Mouse (Mus musculus): Measurements from ENCODE around the gene Ssbp3. TPM values are rescaled to one million over a fixed set of nuclear protein-coding genes. Genes with fewer than 3 reads are reported as not detected.

The Ssbp3 gene
- total and polyA plus RNA-seq, 3 experiments = 30.5 to 242 (median 116) TPM

DNA sequence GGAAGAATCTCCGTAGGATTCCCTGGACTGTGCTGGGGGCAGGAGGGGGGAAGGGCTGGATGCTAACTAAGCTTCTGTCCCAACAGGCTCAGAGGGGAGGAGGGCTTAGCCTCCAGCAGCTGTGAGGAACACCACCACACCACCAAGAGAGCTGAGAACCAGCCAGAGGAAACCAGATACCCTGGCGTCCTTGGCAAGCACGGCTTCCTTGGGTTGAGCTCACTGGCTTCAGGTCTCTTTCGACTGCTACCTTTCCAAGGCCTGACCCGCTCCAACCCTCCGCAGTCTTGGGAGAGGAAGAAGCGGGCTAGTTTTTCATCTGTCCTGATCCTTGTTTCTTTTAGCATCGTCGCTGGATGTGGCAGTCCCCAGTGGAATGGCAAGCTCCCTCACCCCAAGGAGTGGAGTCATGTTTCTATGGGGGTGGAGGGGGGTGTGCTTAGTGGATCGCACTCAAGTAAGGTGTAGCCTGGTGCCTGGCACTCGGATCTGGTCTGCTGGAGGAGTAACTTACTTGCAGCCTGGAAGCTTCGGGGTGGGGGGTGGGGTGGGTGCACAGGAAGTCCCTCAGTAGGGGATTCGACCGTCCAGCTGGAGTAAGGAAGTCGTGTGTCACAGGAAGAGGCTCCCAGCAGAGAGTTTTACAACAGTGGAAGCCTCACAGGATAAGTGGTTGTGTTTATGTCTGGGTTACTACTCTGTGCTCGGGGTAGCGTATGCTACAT lies 2.6 kb upstream of the Ssbp3 start:
- no peaks in the 10 kb centered on the region for H3K27me3 ChIP-seq (ENCODE audit: control insufficient read depth in 1 of 2, insufficient read depth in 2 of 2, low read length in 2 of 2)
- H3K79me2 ChIP-seq (ENCODE audit: control insufficient read depth, insufficient read depth, low read length, poor library complexity) = peaks cover 20% of the 10 kb centered on the region
- H3K4me1 ChIP-seq (ENCODE audit: control insufficient read depth in 1 of 2, insufficient read depth in 2 of 2, low read length in 2 of 2) = peaks cover under 1 to 18% of the 10 kb centered on the region in 2 experiments; a peak in 3 of 4 replicates
- TF ChIP-seq SMC3 (IDR thresholded peaks at IDR 0.05; ENCODE audit: low read depth, low read length) = no peak
- TF ChIP-seq HCFC1 (IDR thresholded peaks at IDR 0.05; ENCODE audit: low read depth, low read length) = no peak; the same call in 1 of the 2 replicates
- TF ChIP-seq MEF2A (IDR thresholded peaks at IDR 0.05; ENCODE audit: extremely low read depth, insufficient replicate concordance, low read depth, low read length, poor library complexity, severe bottlenecking) = no peak
- no peak for TF ChIP-seq TCF12 (IDR thresholded peaks at IDR 0.05; ENCODE audit: low read depth, low read length)
- no peak for TF ChIP-seq GATA1 (IDR thresholded peaks at IDR 0.05; ENCODE audit: low read depth, low read length)
- TF ChIP-seq RAD21 (IDR thresholded peaks at IDR 0.05; ENCODE audit: low read depth, low read length) = no peak
- TF ChIP-seq POLR2A (IDR thresholded peaks at IDR 0.05; ENCODE audit: control insufficient read depth in 1 of 2, insufficient read depth in 1 of 2, low read depth in 1 of 2, low read length in 2 of 2, poor library complexity in 1 of 2) = peak in 1 of 2 experiments; percentile 21; a peak in 1 of 4 replicates
- no peak; the same call in 1 of the 2 replicates for TF ChIP-seq KAT2A (conservative IDR thresholded peaks at IDR 0.05; ENCODE audit: low read depth, low read length)
- no peak for TF ChIP-seq MAX (IDR thresholded peaks at IDR 0.05; ENCODE audit: low read length)
- peak; percentile 37; the same call in 1 of the 2 replicates for TF ChIP-seq MXI1 (IDR thresholded peaks at IDR 0.05; ENCODE audit: low read depth, low read length)
- no peak for TF ChIP-seq ZKSCAN1 (IDR thresholded peaks at IDR 0.05; ENCODE audit: low read depth, low read length)
- TF ChIP-seq CHD2 (IDR thresholded peaks at IDR 0.05; ENCODE audit: low read length) = no peak
- no peak for TF ChIP-seq USF2 (IDR thresholded peaks at IDR 0.05; ENCODE audit: borderline replicate concordance in 1 of 2, insufficient read depth in 1 of 2, low read depth in 1 of 2, low read length in 2 of 2)
- 0 out of 2 replicates have a peak, but pooled peaks have one; percentile 28 for TF ChIP-seq MAZ (IDR thresholded peaks at IDR 0.05; ENCODE audit: low read depth, low read length)
- peak; percentile 45; the same call in 1 of the 2 replicates for TF ChIP-seq CHD1 (IDR thresholded peaks at IDR 0.05; ENCODE audit: low read depth, low read length)
- no peak for TF ChIP-seq MAFK (IDR thresholded peaks at IDR 0.05; ENCODE audit: borderline replicate concordance, low read depth, low read length)
- TF ChIP-seq E2F4 (IDR thresholded peaks at IDR 0.05; ENCODE audit: borderline replicate concordance, low read depth, low read length) = no peak
- TF ChIP-seq TBP (IDR thresholded peaks at IDR 0.05; ENCODE audit: low read depth, low read length) = peak; percentile 60
- no peak for TF ChIP-seq ZC3H11A (IDR thresholded peaks at IDR 0.05; ENCODE audit: low read depth, low read length)
- TF ChIP-seq MYB (IDR thresholded peaks at IDR 0.05; ENCODE audit: low read depth, low read length) = no peak
- TF ChIP-seq NRF1 (IDR thresholded peaks at IDR 0.05; ENCODE audit: insufficient read depth, low read depth, low read length, poor library complexity, severe bottlenecking) = no peak
- no peak; the same call in 1 of the 2 replicates for TF ChIP-seq NELFE (IDR thresholded peaks at IDR 0.05; ENCODE audit: low read depth, low read length)
- TF ChIP-seq ELF1 (IDR thresholded peaks at IDR 0.05; ENCODE audit: low read depth, low read length) = peak; percentile 56; the same call in 1 of the 2 replicates
- TF ChIP-seq MYC (IDR thresholded peaks at IDR 0.05; ENCODE audit: low read depth, low read length) = no peak
- TF ChIP-seq BHLHE40 (IDR thresholded peaks at IDR 0.05; ENCODE audit: borderline replicate concordance, low read depth, low read length) = no peak
- peak; percentile 16; the same call in 1 of the 2 replicates for TF ChIP-seq SIN3A (IDR thresholded peaks at IDR 0.05; ENCODE audit: low read length)
- peak; percentile 23; the same call in 1 of the 2 replicates for TF ChIP-seq ETS1 (IDR thresholded peaks at IDR 0.05; ENCODE audit: low read depth, low read length)
- TF ChIP-seq JUND (IDR thresholded peaks at IDR 0.05; ENCODE audit: low read depth, low read length) = no peak
- no peak; a peak in 1 of 4 replicates for TF ChIP-seq EP300 (IDR thresholded peaks at IDR 0.05; ENCODE audit: low read depth in 1 of 2, low read length in 2 of 2)
- H3K27ac ChIP-seq (ENCODE audit: control insufficient read depth, low read depth, low read length) = peak overlapping the region; percentile 98
- H3K4me3 ChIP-seq (ENCODE audit: control insufficient read depth in 1 of 2, insufficient read depth in 1 of 2, low read depth in 2 of 2, low read length in 2 of 2) = peak overlapping the region; percentile 58 to 65
- peak overlapping the region; percentile 83 for H3K9ac ChIP-seq (ENCODE audit: control insufficient read depth, low read depth, low read length, poor library complexity, severe bottlenecking)
- peak; percentile 80 for DNase-seq (ENCODE audit: low read depth, low spot score)
- H3K9me3 ChIP-seq (replicated peaks; ENCODE audit: insufficient read depth, low read length) = no peaks in the 10 kb centered on the region
- peaks cover 0 to 12% of the 10 kb centered on the region in 2 experiments; a peak in 2 of 4 replicates for H3K36me3 ChIP-seq (ENCODE audit: control insufficient read depth in 1 of 2, insufficient read depth in 2 of 2, low read length in 2 of 2)

Measured in MEL (cell line).